Mouse (Mus musculus) liver, embryonic 13.5 days (tissue): ENCODE results near the gene Tmem95. TPM values are rescaled to one million over a fixed set of nuclear protein-coding genes. Genes with fewer than 3 reads are reported as not detected.

Experiments used
- ATAC-seq: fragments of 200-750 bp; cut with Nextera tagmentation; 2 replicates; pipeline ENCODE4 v1.8.0; 2017; ENCODE audit warnings: low read depth, mild to moderate bottlenecking, moderate number of reproducible peaks, moderate library complexity
- DNase-seq: peaks from one replicate; pipeline ENCODE4 v3.0.0; 2022
- H3K27ac ChIP-seq: fragments of 300-500 bp; sonication (generic); 2 replicates; pipeline ENCODE4 v1.5.1; 2015; ENCODE audit warnings: moderate library complexity, mild to moderate bottlenecking, inconsistent platforms
- H3K27me3 ChIP-seq: fragments of 300-500 bp; sonication (generic); 2 replicates; pipeline ENCODE4 v1.6.1; 2015; ENCODE audit warnings: mild to moderate bottlenecking, inconsistent platforms
- H3K36me3 ChIP-seq: fragments of 300-500 bp; sonication (generic); 2 replicates; pipeline ENCODE4 v1.6.1; 2015; ENCODE audit warnings: mild to moderate bottlenecking, inconsistent platforms
- H3K4me1 ChIP-seq: fragments of 300-500 bp; sonication (generic); replicated peaks from 2 replicates; pipeline ENCODE4 v1.6.1; 2015; ENCODE audit warnings: inconsistent platforms
- H3K4me2 ChIP-seq: fragments of 300-500 bp; sonication (generic); 2 replicates; pipeline ENCODE4 v1.6.1; 2015; ENCODE audit warnings: inconsistent platforms, mild to moderate bottlenecking, moderate library complexity
- H3K4me3 ChIP-seq: fragments of 300-500 bp; sonication (generic); replicated peaks from 2 replicates; pipeline ENCODE4 v1.5.1; 2015; ENCODE audit warnings: mild to moderate bottlenecking, inconsistent platforms
- H3K9ac ChIP-seq: fragments of 300-500 bp; sonication (generic); 2 replicates; pipeline ENCODE4 v1.6.1; 2015; ENCODE audit warnings: mild to moderate bottlenecking, inconsistent platforms
- H3K9me3 ChIP-seq: fragments of 300-500 bp; sonication (generic); replicated peaks from 2 replicates; pipeline ENCODE4 v1.6.1; 2016; ENCODE audit warnings: inconsistent platforms
- WGBS: fragments of 180-500 bp; shearing (Covaris S2); methylation state at CpG from one replicate; pipeline ENCODE4 v1.1.7; 2015; ENCODE audit not compliant: insufficient replicate concordance; 5-methylcytosine and 5-hydroxymethylcytosine counted together
- polyA plus RNA-seq: library from polyadenylated mRNA; unstranded; fragments of >200 nt; fragmentation: Nextera tagmentation; extraction: Ambion mirVana; gene quantifications from 2 replicates; pipeline ENCODE4 v1.2.1, GENCODE M21; 2015

Tmem95 gene
- polyA plus RNA-seq, 1 experiment from 2014 or later: not detected

- WGBS: 38% methylated on average over 30 of the region's 30 CpGs
- Histone ChIP-seq H3K9me3 (no peaks in the 10 kb centered on the region), H3K4me2 (peak within 1 kb of the TSS; percentile 8; the same call in 1 of the 2 replicates), H3K27me3 (peaks cover 25% of the 10 kb centered on the region), H3K4me3 (no peak within 1 kb of the TSS), H3K9ac (no peak within 1 kb of the TSS), H3K36me3 (no peaks in the 10 kb centered on the region), H3K27ac (no peak within 1 kb of the TSS), H3K4me1 (peaks cover 39% of the 10 kb centered on the region)
- DNase-seq (no peak), ATAC-seq (no peak)
Observed at GRCm38 (mm10) chr11:69858113-69858998, 19.5 kb downstream of the Tmem95 start, which contains the start of gene Tnk1. Gene Tnk1 (minus strand): TSS chr11:69858730.

DNA sequence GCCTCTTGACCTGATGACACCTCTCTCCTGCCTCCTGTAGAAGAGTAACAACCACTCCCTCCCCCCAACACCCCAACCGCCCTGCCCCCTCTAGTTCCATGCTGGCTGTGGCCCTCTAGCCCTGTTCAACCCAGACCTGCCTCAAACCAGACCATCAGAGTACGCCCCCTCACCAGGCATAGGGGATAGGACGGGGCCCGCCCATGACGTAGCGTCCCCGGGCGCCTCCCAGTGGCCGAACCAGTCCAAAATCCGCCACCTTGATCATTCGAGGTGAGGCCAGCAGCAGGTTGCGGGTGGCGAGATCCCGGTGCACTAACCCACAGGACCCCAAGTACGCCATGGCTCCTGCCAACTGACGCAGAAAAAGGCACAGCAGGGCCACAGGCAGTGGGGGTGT, 22.5 kb downstream of the Tmem95 start:
- Histone ChIP-seq H3K27me3 (peaks cover 25% of the 10 kb centered on the region), H3K36me3 (peaks cover 23% of the 10 kb centered on the region), H3K4me1 (peaks cover 64% of the 10 kb centered on the region), H3K4me3 (peak overlapping the region; percentile 35; the same call in 1 of the 2 replicates), H3K9ac (peak overlapping the region; percentile 70), H3K9me3 (no peaks in the 10 kb centered on the region), H3K4me2 (peak overlapping the region; percentile 61), H3K27ac (peak overlapping the region; percentile 99)
- DNase-seq (peak; percentile 70), ATAC-seq (peak; percentile 35)
- 19% methylated on average over 16 of the region's 16 CpGs for WGBS

- 54% methylated on average over 10 of the region's 10 CpGs for WGBS
- Histone ChIP-seq H3K27ac (peak overlapping the region; percentile 99), H3K4me1 (peaks cover 70% of the 10 kb centered on the region), H3K4me2 (peak overlapping the region; percentile 61), H3K36me3 (peaks cover 29% of the 10 kb centered on the region), H3K4me3 (peak overlapping the region; percentile 35), H3K9ac (peak overlapping the region; percentile 70), H3K9me3 (no peaks in the 10 kb centered on the region), H3K27me3 (peaks cover 21% of the 10 kb centered on the region)
- ATAC-seq: no peak
- DNase-seq: no peak
Observed at GRCm38 (mm10) chr11:69854680-69855079, 23.1 kb downstream of the Tmem95 start.

- Histone ChIP-seq H3K36me3 (peaks cover 36% of the 10 kb centered on the region), H3K27me3 (peaks cover 16% of the 10 kb centered on the region), H3K27ac (peak overlapping the region; percentile 99), H3K4me3 (peak overlapping the region; percentile 43), H3K4me2 (peak overlapping the region; percentile 67), H3K9me3 (no peaks in the 10 kb centered on the region), H3K9ac (peak overlapping the region; percentile 76), H3K4me1 (peaks cover 77% of the 10 kb centered on the region)
- ATAC-seq (peak; percentile 92), DNase-seq (peak; percentile 95)
- WGBS: 15% methylated on average over 7 of the region's 7 CpGs
Observed at GRCm38 (mm10) chr11:69853994-69854393, 23.8 kb downstream of the Tmem95 start.

DNA sequence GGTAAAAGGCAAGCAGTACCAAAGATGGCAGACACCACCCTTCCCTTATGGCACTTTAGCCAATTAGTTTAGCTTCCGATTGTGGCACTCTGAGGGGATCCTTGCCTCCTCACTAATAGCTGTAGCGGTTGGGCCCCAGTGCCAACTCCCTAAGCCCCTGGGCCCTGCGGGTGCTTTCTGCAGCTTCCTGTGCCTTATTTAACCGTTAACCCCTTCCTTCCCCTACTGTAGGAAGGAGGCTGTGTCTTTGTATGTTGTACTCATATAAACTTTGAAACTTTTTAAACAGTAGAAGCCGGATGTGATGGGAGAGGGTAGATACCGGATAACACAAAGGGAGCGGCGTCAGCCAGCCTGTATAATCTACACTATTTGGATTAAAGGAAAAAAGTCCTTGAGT, 27.1 kb downstream of the Tmem95 start:
- WGBS: 58% methylated on average over 8 of the region's 8 CpGs
- H3K27ac ChIP-seq: peak overlapping the region; percentile 99
- H3K9ac ChIP-seq: peak overlapping the region; percentile 30; the same call in 1 of the 2 replicates
- no peaks in the 10 kb centered on the region for H3K9me3 ChIP-seq
- DNase-seq (no peak), ATAC-seq (no peak)
- peaks cover 51% of the 10 kb centered on the region for H3K36me3 ChIP-seq
- H3K4me3 ChIP-seq: no peak overlapping the region
- H3K4me1 ChIP-seq: peaks cover 93% of the 10 kb centered on the region
- no peaks in the 10 kb centered on the region for H3K27me3 ChIP-seq
- H3K4me2 ChIP-seq: peak overlapping the region; percentile 17; the same call in 1 of the 2 replicates

DNA sequence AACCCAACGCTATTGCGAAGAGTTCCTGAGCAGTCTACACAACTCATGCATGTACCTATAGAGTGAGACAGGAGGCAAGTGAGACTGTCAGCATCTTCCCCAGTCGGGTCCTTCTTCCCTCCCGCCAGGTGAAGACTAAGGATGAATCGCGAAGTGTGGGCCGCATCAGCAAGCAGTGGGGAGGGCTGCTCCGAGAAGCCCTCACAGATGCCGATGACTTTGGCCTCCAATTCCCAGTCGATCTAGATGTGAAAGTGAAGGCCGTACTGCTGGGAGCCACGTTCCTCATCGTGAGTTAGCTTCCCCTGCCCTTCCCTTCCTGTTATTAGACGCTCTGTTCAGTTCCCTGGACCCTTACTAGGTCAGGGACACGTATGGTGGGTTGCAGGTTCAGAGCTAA, 27.9 kb downstream of the Tmem95 start:
- ATAC-seq (no peak), DNase-seq (no peak)
- Histone ChIP-seq H3K27me3 (no peaks in the 10 kb centered on the region), H3K4me1 (peaks cover 92% of the 10 kb centered on the region), H3K4me3 (no peak overlapping the region), H3K27ac (peak overlapping the region; percentile 99), H3K4me2 (no peak overlapping the region), H3K36me3 (peaks cover 51% of the 10 kb centered on the region), H3K9me3 (no peaks in the 10 kb centered on the region), H3K9ac (no peak overlapping the region)
- 83% methylated on average over 15 of the region's 15 CpGs for WGBS

- peaks cover 87% of the 10 kb centered on the region for H3K4me1 ChIP-seq
- no peaks in the 10 kb centered on the region for H3K9me3 ChIP-seq
- ATAC-seq (no peak), DNase-seq (no peak)
- 72% methylated on average over 9 of the region's 9 CpGs for WGBS
- peak overlapping the region; percentile 19; the same call in 1 of the 2 replicates for H3K9ac ChIP-seq
- H3K36me3 ChIP-seq: peaks cover 51% of the 10 kb centered on the region
- no peak overlapping the region for H3K4me2 ChIP-seq
- no peak overlapping the region for H3K4me3 ChIP-seq
- peak overlapping the region; percentile 99 for H3K27ac ChIP-seq
- H3K27me3 ChIP-seq: no peaks in the 10 kb centered on the region
Observed at GRCm38 (mm10) chr11:69849128-69849527, 28.7 kb downstream of the Tmem95 start.

- H3K9me3 ChIP-seq: no peaks in the 10 kb centered on the region
- H3K27me3 ChIP-seq: no peaks in the 10 kb centered on the region
- DNase-seq (no peak), ATAC-seq (no peak)
- H3K4me1 ChIP-seq: peaks cover 86% of the 10 kb centered on the region
- H3K9ac ChIP-seq: peak overlapping the region; percentile 90
- peaks cover 51% of the 10 kb centered on the region for H3K36me3 ChIP-seq
- peak overlapping the region; percentile 94 for H3K4me2 ChIP-seq
- H3K27ac ChIP-seq: peak overlapping the region; percentile 99
- WGBS: 93% methylated on average over 6 of the region's 6 CpGs
- H3K4me3 ChIP-seq: peak overlapping the region; percentile 79
Observed at GRCm38 (mm10) chr11:69848021-69848420, 29.8 kb downstream of the Tmem95 start.

GRCm38 (mm10) chr11:69846738-69847688, 30.8 kb downstream of the Tmem95 start:
- peak overlapping the region; percentile 99 for H3K27ac ChIP-seq
- peaks cover 43% of the 10 kb centered on the region for H3K36me3 ChIP-seq
- ATAC-seq: peak; percentile 66
- H3K9me3 ChIP-seq: no peaks in the 10 kb centered on the region
- H3K9ac ChIP-seq: peak overlapping the region; percentile 90
- WGBS: 13% methylated on average over 37 of the region's 37 CpGs
- H3K27me3 ChIP-seq: no peaks in the 10 kb centered on the region
- H3K4me3 ChIP-seq: peak overlapping the region; percentile 79
- peak overlapping the region; percentile 94 for H3K4me2 ChIP-seq
- H3K4me1 ChIP-seq: peaks cover 81% of the 10 kb centered on the region
- peak; percentile 65 for DNase-seq

DNA sequence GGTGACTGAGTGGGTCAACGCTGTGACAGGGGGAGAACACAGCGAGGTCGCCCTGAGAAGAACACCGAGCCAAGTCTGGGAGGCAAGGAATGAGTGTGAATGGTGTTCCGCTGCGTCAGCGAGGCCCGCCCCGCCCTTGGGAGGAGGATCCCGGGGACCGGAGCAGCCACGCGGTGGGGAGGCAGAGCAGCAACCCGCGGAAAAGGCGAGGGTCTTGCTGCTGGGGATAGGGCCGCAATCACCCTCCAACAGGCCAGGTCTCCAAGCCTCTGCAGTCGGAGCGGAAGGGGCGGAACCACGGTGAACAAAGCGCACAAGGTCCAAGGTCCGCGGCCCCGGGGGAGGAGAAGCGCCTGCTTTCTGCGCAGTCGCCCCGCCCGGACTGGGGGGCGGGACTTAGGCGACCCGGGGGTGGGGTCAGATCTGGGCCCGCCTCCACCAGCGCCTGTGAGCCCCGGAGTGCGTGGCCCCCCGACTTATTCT, 31.6 kb downstream of the Tmem95 start, which contains the start of gene Plscr3:
TSS of gene Plscr3 (plus strand) at position 179 of the 483 bp plus-strand sequence.
- WGBS: 0% methylated on average over 38 of the region's 38 CpGs
- H3K4me1 ChIP-seq: peaks cover 74% of the 10 kb centered on the region
- DNase-seq: peak; percentile 88

More for the DNA sequence above, 31.6 kb downstream of the Tmem95 start, which contains the start of gene Plscr3:
- H3K27ac ChIP-seq: peak within 1 kb of the TSS; percentile 99
- peak within 1 kb of the TSS; percentile 90 for H3K9ac ChIP-seq
- H3K4me2 ChIP-seq: peak within 1 kb of the TSS; percentile 94
- H3K36me3 ChIP-seq: peaks cover 36% of the 10 kb centered on the region
- H3K27me3 ChIP-seq: no peaks in the 10 kb centered on the region
- peak within 1 kb of the TSS; percentile 79 for H3K4me3 ChIP-seq
- peak; percentile 89 for ATAC-seq
- H3K9me3 ChIP-seq: no peaks in the 10 kb centered on the region
